Mouse (Mus musculus) cerebellum, postnatal 25 days (tissue): Measurements from ENCODE around the gene Ipcef1.
"Not testable (repeated sequence)": the region's sequence is repeated elsewhere in the genome, so short reads cannot be mapped to it uniquely, and the experiment has no call there.

ENCODE experiments used
- DNase-seq, 2 experiments: peaks; one replicate each; pipeline ENCODE4 v3.0.0; 2021; ENCODE audit warnings: mixed read lengths in 2 of 2

The Ipcef1 gene

GRCm38 (mm10) chr10:6882041-6882440 lies 170.2 kb downstream of the Ipcef1 start:
- DNase-seq, result not testable (repeated sequence)

GRCm38 (mm10) chr10:6878276-6878881 lies 173.9 kb downstream of the Ipcef1 start:
- no peak for DNase-seq

GRCm38 (mm10) chr10:6873917-6874316 lies 178.4 kb downstream of the Ipcef1 start:
- DNase-seq, result no peak

GRCm38 (mm10) chr10:6871418-6872072 lies 180.7 kb downstream of the Ipcef1 start:
- no peak for DNase-seq

- no peak for DNase-seq
Measured at GRCm38 (mm10) chr10:6855812-6856211, 196.5 kb downstream of the Ipcef1 start.

- DNase-seq, result no peak
Measured at GRCm38 (mm10) chr10:6848834-6849233, 203.4 kb downstream of the Ipcef1 start.

- peak; percentile 7 to 14 for DNase-seq
Measured at GRCm38 (mm10) chr10:6848162-6848754, 204.0 kb downstream of the Ipcef1 start.

- DNase-seq, result no peak
Measured at GRCm38 (mm10) chr10:6846283-6846682, 206.0 kb downstream of the Ipcef1 start.

GRCm38 (mm10) chr10:6842225-6842624 lies 210.1 kb downstream of the Ipcef1 start:
- no peak for DNase-seq
